Mouse (Mus musculus): ENCODE results near the gene Tcp11.

Gene Tcp11

DNA sequence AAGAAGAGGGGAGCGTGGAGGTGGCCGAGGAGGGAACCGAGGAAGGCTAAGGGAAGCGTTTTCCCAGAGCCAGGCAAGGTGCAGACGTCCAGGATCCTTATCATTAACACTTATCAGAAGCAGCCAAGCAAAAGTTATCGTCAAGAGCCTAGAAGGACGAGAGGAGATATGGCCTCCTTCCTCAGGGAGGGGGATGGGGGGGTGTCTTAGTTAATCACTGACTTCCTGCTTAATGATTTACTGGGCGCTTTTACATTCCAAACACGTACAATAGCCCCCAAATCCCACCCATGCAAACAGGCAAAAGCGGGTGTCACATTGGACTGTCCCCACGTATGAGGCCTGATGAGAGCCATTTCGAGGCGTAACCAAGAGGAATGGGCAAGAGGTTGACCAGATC is 2.4 kb upstream of the Tcp11 start:
- no peak for DNase-seq

DNA sequence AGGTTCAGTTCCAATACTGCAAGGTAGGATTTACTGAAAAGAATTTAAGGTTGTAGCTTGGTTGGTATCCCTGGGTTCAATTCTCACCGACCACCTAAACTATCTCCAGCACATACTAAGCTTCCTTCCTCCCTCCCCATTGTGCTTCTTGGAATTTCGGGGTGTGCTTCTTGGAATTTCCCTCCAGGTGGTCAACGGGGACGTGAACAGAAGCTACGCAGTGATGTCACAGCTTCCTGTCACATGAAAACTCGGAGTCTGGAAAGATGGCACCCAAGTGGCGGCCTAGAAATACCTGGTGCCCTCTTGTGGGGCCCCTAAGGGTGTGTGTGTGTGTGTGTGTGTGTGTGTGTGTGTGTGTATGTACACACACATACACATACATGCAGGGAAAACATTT is 1.4 kb upstream of the Tcp11 start:
- no peak for DNase-seq

DNA sequence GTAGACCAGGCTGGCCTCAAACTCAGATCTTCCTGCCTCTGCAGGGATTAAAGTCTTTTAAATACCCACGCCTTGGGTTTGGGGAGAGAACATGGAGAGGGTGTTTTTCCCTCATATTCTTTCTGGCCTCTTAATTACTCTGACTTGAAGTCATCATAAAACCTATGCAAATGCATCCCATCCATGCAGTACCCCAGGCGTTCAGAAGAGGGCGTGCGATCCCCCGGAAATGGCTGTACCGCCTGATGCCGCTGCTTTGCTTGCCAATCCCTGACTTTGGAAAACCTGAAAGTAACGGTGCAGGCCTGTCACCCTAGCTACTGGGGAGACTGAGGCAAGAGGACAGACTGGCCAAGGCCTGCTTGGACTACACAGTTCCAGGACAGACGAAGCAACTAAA is 946 bp upstream of the Tcp11 start:
- peak; percentile 30 for DNase-seq

DNA sequence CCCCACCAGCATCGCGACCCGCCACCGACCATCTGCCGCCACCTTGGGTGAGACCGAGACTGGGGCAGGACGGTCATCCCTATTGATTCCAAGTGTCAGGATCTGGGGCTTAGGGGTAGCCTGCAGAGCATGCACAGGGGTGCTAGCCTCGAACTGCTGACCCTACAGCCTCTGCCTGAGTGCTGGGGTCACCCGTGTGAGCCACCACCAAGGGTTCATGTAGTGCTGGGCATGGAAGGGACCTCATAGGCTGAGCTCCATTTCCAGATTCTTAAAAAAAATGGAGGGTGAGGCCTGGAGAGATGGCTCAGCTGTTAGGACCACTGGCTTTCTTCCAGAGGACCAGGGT is 352 bp upstream of the Tcp11 start:
- no peak for DNase-seq

DNA sequence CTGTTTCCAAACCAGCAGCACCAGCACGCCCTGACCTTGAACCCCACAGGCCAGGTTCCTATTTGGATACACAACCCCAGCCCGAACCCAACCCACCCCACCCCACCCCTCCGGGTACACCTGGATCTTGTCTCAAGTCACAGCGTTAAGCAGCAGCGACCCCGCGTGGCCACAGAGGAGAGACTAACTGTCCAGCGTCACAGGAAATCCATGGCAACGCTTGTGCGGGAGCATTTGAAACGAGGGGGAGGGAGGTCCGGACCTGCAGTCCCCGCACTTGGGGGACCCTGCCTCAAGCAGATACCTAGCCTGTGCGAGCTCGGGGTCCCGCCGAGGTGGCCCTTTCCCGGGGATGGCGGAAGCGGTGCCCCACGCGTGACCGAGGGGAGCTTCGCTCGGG is 821 bp downstream of the Tcp11 start:
- DNase-seq, result peak; percentile 78

DNA sequence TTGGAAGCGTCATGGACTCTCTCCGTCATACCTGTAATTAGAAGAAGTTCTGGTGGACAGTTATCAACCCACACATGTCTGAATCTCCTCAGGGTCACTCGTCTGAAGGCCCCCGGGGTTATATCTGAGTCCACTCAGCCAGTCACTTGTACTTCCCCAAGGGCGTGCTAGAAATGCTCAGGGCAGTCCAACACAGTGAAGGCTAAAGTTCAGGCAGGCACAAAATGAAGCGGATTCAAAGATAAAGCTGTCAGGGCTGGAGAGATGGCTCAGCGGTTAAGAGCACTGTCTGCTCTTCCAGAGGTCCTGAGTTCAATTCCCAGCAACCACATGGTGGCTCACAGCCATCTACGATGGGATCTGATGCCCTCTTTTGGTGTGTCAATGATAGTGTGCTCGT is 2.4 kb downstream of the Tcp11 start:
- DNase-seq, result no peak

DNA sequence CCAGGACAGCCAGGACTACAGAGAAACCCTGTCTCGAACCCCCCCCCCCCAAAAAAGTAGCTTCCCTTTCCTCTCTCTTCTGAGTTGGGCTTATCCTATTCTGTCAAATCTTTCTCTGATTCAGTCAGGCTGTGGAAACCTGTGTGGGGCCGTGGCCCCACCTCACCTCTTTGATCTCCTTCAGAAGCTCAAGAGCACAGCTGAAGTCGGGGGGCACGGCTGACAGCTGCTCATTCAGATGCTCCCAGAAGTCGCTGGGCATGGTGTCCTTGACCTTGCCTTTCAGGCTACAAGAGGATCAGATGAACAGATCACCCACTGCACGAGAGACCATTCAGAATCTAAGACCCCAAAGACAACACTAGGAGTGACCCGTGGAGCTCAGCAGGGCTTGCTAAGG is 6.0 kb downstream of the Tcp11 start:
- DNase-seq, result no peak

DNA sequence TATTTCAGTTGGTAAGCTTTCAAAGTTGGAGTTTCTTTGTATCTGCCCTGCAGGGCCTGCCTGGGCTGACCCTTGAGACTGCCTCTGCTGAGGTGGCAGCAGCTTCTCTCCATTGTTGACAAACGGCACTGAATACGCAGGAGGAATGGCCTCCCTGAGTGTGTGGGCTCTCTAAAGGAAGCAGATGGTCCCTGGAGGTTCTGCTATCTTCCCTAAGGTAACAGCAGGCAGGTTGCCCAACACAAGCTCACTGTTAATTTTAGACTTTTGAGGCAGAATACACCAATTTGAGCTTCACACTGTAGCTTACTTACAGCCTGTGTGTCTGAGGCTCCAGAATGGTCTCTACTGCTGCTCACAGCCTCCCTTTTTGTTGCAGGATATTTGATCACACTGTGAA is 7.7 kb downstream of the Tcp11 start:
- no peak for DNase-seq

DNA sequence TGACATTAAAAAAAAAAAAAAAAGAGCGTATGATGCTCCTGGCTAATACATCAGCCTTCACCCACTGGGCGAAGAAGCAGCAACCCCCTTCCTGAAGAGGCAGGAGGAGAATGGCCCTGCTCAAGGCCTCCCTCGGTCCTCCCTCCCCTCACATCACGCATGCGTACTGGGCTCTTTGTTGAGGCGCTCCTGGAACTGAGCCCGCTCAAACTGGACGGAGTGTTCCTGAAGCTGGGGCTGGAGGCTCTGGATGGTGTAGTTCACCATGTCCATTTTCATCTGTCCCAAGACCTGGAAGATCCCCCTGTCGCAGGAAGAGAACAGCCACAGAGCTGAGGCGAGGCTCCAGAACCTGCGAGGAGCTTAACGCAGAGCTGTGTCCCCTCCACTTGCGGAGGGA is 10.2 kb downstream of the Tcp11 start:
- DNase-seq, result no peak

DNA sequence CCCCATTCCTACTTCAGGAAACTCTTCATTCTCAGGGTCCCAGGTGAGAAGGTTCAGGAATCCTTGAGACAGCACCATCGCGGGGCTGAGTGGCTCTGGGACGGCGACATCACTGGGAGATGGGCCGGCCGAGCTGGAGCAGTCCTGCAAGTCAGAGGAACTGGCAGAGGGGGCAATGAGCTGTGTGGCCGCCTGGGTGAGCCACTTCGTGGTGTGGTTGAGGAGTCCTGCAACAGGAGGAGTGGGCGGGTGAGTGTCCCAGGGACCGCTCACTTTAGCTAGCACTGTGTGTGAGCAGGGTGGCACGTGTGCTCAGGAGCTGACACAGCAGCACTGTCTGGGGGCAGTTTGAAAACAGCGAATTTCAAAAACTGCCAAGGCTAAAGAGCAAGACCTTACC is 11.0 kb downstream of the Tcp11 start:
- DNase-seq, result no peak

DNA sequence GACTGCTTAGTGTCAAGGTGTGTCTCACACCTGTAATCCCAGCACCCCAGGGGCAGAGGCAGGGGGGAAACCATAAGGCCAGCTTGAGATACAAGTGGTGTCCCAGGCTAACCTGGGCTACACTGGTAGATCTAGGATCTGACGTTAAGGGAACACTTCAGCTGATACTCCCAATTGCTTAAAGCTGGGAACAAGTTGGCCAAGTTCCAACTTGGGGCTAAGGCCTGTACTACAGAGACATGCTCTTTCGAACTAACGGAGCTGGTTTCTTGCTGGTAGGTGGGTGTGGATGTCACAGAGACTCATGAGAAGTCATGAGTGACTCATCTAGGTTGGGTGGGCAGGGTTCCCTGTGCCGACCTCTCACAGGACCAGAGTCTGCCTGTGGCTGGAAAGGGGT is 13.1 kb downstream of the Tcp11 start:
- DNase-seq, result no peak

DNA sequence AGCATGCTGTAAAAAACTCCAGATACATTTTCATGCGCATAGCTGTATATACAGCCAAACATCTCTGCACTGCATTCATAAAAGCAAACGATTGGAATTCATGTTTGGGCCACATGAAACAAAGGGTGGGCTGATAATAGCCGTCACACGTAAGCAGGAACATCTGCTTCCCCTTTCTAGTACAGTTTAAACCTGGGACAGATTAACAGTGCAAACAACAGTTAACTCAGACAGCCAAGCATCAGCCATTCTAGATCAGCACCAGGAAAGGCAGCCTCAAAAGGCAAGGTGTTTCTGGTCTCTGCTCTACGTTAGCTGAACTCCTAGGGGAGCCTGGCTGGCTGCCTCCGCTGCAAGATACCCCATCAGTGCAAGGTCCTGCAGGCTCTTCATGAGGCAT is 17.3 kb downstream of the Tcp11 start:
- DNase-seq, result no peak

DNA sequence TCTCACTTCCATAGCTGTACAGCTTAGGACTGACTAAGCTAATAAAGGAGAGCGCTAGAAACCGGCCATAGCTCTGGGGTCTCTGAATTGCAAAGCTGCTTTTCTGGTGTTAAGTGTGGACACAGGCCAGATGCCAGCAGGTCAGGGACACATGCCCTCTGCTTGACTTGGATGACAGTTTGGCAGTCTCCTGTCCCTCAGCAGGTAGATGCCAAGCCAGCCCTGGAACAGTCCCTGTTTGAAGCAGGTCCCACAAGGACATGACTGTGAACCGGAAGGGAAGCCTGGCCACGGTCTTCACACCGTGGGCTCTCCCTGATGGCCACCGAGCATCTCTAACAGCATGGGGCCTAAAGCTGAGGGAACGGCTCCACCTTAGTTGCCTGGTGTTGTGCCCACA is 17.7 kb downstream of the Tcp11 start:
- no peak for DNase-seq

DNA sequence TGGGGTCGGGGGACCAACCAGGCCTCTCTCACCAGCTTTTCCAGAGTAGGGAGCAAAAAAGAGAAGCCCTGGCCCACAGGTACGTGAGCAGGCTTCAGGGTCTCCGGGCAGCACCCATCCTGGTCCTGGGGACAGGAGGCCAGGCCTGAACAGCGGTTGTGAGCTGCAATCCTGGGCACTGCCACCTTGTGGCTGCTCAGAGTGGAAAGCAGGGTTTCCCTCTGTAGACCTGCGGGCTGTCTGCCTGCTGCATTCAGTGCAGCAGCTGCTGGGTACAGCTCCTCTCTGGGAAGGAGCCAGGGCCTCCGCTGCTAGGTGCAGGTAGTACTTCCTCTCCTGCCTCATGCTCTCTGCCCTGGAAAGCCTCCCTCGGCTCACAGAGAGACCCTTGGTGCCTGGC is 19.0 kb downstream of the Tcp11 start:
- DNase-seq, result no peak

DNA sequence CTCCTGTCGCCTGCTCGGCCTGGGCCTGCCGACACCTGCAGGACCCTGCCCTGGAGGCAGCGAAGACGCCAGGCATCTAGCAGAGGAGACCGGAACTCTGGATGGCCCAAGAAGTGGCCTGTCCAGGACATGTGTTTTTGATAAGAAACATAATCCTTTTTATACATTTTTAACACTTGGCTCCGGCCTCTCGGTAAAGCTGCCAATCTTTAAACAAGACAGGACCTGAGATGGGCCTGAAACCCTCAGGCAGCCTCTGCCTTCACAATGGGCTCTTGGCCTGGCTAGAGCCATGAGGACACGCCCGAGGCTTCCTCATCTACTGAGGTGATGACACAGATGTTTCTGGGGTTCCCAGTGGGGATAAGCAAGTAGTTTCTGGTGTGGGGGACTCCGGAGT is 19.8 kb downstream of the Tcp11 start:
- no peak for DNase-seq

DNA sequence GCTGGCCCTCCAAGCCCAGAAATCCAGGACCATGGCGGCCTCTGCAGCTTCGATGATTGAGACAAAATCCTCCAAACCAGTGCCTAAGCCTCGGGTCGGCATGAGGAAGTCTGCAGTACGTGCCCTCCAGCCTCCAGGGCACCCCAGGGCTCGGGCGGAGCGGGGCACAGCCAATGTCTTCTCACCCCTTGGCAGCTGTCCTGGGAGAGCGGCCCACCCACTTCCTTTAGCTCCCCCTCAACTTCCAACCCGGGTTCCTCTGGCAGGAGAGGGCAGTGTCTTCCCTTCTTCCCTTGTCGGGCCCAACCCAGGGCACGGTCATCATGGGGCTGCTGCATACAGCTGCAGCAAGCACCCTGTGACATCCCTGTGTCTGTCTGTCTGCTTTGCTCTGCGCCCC is 22.1 kb downstream of the Tcp11 start:
- DNase-seq, result no peak

DNA sequence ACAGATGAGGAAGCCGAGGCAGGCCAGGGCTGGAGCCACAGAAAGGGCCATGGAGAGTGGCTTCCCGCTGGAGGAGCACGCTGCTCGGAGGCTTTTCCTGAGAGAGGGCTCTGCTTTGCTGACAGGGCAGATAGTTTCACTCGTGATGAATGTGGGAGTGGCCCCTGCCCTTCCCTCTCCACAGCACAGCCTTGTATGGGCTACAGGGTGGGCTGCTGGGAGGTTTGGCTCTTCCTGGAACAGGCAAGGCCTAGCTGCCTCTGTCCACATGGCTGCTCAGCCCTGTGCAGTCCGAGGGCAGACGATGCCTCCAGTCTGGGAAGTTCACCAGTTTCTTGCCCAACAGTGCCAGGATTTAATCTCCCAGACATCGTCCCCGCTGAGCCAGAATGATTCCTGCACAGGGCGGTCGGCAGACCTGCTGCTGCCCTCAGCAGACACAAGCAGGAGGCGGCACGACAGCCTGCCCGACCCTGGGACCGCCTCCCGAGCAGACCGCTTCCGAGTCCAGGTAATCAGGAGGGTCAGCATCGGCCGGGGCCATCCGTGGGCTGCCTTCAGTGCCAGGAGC is 28.1 kb downstream of the Tcp11 start:
- DNase-seq, result no peak

DNA sequence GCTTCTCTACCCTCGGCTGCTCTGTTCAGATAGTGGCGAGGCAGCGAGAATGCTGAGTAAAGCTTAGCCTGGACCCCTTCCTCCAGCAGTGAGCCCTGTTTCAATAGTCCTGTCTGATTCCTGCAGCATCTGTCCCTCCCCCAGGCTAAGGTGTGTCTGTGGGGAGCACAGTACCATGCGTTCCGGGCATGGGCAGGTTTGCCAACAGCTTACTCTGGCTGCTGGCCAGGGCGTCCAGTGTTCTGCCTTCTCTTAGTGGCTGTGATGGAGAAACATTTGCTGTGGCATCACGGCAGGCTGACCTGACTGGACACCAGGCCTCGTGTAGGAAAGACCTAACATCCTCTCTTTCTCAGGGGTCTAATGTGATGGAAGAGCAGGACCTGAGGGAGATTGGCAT is 30.2 kb downstream of the Tcp11 start:
- no peak for DNase-seq

DNA sequence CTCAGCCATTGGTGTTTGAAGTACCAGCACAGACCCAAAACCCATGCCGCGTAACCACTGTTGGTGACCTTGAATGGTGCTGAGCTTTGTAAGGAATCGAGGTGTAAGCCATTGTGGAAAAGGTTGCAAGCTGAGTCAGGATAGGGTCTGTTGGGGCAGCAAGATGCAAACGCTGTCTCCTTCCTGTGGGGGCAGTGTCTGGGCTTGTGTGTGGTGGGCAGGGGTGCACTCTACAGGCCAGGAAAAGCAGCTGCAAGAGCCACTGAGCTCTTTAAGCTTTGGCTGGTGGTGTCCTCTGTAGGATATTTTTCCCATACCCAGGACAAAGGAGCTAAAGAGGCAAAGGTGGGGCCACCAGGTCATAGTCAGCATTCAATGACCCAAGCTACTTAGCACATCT is 32.0 kb downstream of the Tcp11 start:
- no peak for DNase-seq

DNA sequence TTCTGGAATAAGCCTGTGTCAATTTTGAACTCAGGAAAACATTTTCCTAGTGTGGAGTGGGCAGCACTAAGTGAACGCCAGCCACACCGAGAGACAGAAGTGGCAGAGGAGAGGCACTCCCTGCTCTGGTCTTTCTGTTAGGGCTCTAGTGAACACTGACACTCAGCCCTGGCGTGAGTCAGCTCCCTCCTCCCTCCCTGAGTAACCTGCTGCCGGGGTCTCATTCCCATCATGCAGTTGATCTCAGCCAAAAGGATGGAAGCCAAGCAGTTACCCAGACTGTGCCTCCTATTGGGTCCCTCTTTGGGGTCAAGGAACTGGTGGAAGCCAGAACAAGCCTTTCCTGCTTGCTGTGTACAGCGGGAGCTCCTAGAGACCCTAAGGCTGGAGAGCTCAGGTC is 32.9 kb downstream of the Tcp11 start:
- no peak for DNase-seq

DNA sequence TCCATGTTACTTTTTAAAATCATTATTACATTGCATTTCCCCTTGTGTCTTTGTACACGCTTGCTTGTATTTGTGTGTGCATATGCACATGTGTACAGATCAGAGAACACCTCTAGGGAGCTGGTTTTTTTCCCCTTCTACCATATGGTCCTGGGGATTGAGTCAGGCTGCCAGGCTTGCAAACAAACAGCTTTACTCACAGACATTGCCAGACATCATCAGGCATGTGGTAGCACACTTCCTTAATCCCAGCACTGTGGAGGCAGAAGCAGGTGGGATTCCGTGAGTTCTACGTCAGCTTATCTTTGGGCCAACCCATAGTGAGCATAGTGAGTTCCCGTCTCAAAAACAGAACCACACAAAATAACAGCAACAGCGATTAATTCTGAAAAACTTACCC is 33.4 kb downstream of the Tcp11 start:
- no peak for DNase-seq

DNA sequence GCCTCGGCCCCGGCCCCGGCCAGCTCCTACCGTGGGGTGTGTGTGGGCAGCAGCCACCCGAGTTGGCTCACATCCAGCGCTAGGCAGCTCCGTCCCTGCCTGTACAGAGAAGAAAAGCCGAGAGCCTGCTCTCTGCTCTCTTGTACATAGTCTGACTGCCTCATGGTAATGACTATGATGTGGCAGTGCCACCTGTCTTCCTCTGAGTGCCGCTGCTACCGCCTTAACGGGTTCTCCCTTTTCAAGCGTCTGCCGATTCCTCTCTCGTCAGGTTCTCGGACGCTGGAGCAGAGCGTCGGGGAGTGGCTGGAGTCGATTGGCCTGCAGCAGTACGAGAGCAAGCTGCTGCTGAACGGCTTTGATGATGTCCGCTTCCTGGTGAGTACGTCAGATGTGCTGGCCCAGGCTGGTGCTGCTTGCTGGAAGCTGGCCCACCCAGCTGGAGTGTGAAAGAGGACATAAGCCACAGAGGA is 38.1 kb downstream of the Tcp11 start:
- DNase-seq, result peak; percentile 27

DNA sequence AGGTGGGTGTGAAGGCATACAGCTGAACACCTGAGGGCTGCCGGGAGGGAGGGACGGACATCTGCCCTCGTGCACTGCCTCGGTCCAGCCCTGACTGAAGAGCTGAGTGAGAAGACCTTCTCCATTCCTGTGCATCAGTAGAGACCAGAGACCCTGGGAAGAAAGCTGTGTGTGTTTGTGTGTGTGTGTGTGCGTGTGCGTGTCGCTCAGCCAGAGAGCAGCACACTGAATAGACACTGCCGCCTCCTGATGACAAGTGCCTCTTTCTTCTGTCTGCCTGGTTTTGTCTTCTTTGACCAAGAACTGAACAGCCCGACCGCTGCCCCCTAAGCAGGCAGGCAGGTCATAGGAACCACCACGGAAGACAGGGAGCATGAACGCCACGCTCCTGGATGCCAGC is 39.1 kb downstream of the Tcp11 start:
- no peak for DNase-seq

DNA sequence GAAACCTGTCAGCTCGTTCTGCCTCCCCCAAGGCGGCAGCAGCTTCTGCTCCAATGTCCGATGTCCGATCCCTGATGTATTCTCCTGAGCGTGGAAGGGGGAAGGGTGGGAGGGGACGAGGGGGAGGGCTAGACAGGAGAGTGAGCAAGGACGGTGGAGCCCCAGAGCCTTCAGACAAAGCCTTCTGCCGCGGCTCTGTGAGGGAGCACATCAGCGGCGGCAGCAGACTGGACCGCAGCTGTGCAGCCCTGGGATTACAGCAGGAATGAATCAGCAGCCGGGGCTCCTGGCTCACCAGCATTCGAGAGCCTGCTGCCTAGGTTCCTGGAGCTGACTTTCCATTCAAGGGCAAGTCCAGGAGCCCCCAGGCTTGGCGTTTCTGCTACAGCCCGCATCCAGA is 39.8 kb downstream of the Tcp11 start:
- DNase-seq, result no peak

DNA sequence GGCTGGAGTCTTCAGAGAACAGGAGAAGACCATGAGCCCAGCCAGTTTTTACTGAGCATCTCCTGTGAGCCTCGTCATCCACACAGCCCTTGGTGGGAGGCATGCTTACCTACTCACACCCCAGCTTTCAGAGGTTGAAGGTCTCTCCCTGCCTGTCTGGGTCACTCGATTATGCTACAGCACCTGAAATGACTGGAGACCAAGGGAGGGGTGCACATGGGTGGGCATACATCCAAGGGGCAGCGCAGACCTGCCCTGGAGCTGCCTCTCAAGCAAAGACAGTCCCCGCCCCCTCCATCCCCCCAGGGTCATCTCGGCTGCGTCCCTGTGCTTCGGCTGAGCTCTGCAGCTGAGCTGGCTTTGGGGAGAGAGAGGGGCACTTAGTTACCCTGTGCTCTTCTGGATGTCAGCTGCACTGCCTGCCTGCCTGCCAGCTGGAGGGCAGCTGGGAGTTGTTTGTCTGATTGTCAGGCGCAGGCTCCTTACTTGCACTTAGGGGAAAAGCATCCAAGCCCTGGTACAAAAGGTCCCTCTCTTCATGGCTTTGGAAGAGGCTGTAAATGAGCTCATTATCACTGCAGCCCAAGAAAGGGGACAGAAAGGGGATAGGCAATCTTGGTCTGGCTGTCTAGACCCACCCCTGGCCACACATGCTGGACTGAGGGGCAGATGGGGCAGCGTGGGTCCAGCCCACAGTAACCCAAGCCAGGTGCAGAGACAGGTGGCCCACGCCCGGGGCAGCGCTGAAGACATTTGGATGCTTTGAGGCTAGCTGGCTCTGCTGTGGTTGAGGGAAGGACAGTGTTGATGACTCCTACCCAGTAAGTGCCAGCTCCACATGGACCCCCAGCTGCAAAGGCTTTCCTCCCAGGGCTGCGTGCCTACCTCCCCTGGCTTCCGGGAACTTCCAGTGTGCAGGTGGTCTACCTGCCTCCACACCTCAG is 43.4 kb downstream of the Tcp11 start:
- no peak for DNase-seq

Data from kidney, adult 11 months (tissue).